Mouse (Mus musculus): ENCODE measurements around the gene Vmn2r81. TPM values are rescaled to one million over a fixed set of nuclear protein-coding genes. Genes with fewer than 3 reads are reported as not detected.

The Vmn2r81 gene
- polyA plus RNA-seq, 1 experiment from 2014 or later, result not detected

Other genes starting within 250 kb of the Vmn2r81 start
- gene Olfr1351, start 235.2 kb upstream of the Vmn2r81 start, polyA plus RNA-seq (2014; fragmentation: Nextera tagmentation; extraction: Ambion mirVana), result not detected in 2 replicates
- gene Olfr57, start 219.0 kb upstream of the Vmn2r81 start, polyA plus RNA-seq (2014; fragmentation: Nextera tagmentation; extraction: Ambion mirVana), result not detected in 2 replicates
- 45.8 and 49.2 TPM in 2 replicates for gene 2610008E11Rik, start 150.1 kb upstream of the Vmn2r81 start, polyA plus RNA-seq (2014; fragmentation: Nextera tagmentation; extraction: Ambion mirVana)
- gene Vmn2r80, start 98.9 kb upstream of the Vmn2r81 start, polyA plus RNA-seq (2014; fragmentation: Nextera tagmentation; extraction: Ambion mirVana), result not detected in 2 replicates
- not detected in 2 replicates for gene Vmn2r82, start 108.8 kb downstream of the Vmn2r81 start, polyA plus RNA-seq (2014; fragmentation: Nextera tagmentation; extraction: Ambion mirVana)
- not detected in 2 replicates for gene Vmn2r83, start 221.0 kb downstream of the Vmn2r81 start, polyA plus RNA-seq (2014; fragmentation: Nextera tagmentation; extraction: Ambion mirVana)

All from embryonic facial prominence, embryonic 11.5 days (tissue).